Mouse (Mus musculus): ENCODE results near the gene Ttyh3.

The Ttyh3 gene

DNA sequence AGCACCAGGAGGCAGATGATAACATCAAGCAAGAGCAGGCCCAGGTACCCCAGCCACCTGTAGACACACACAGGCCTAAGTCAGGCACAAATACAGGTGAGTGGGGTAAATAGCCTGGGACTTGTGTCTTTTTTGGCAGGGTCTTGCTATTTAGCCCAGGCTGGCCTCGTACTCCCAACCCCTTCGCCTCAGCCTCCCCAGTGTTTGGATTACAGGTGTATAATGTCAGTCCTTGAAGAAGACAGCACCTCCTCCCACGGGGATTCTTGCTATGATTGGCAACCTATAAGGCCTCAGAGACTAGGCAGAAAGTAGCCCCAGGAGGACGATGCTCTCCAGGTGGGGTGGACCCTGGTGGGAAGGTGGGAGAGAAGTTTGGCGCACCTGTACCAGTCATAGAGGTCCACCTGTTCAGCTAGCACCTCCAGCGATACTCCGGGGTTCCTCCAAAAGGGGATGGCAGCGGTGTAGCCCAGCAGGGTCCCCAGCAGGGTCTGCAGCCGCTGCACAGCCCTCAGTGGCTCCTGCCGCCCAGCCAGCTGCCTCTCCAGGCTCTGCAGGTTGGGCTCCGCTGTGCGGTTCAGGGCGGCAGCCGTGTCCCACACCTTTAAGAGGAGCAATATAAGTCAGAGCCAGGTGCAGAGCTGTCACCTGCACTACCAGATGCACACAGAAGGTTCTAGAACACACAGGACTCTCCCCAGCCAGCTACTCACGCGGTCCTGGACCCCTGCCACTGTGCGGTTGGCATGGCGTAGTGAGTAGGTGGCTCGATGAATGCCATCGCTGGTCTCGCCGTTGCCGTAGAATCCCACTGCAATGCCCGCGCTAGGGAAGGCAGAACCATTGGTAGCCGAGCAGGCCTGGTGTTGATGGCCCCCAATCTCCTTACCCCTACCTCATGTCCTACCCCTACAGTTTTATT is 13.8 kb downstream of the Ttyh3 start:
- DNase-seq (ENCODE audit: extremely low spot score, low read depth, low spot score) = no peak

- DNase-seq (ENCODE audit: extremely low spot score, low read depth, low spot score) = no peak
Observed at GRCm38 (mm10) chr5:140633432-140633831, 15.4 kb downstream of the Ttyh3 start.

GRCm38 (mm10) chr5:140628995-140629394 is 19.8 kb downstream of the Ttyh3 start:
- DNase-seq (ENCODE audit: extremely low spot score, low read depth, low spot score) = no peak

DNA sequence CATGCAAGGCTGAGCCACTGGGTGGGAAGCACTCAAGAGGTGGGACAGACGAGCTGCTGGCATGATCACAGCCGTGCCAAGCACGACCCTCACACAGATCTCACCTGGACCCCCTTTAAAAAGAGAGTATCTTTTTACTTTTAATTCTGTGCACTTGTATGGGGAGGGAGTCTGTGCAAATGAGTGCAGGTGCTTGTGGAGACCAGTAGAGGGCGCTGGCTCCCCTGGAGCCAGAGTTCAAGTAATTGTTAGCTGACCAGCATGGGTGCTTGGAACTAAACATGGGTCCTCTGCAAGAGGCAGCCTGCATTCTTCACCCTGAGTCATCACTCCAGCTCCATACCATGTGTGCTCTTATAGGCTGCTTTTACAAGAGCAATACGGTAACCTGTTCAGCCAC is 21.3 kb downstream of the Ttyh3 start:
- DNase-seq (ENCODE audit: extremely low spot score, low read depth, low spot score) = no peak

DNA sequence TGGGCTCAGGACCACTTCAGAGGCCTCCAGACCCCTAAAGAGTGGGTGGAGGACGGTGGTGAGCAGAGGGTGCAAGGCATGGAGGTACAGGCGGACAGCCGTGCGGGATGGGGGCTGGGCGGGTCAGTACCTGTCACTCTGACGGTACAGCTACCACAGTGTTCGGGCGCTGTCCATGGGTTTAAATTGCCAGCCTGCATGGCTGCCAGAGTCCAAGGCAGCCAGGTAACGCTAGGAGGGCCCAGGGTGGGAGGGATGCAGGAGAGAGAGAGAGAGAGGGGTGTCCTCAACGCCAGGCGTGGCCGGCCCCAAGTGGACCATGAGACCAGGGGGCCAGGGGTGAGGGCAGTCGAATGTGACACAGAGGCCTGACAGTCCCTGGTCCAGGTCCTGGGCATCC is 23.9 kb downstream of the Ttyh3 start:
- no peak for DNase-seq (ENCODE audit: extremely low spot score, low read depth, low spot score)

DNA sequence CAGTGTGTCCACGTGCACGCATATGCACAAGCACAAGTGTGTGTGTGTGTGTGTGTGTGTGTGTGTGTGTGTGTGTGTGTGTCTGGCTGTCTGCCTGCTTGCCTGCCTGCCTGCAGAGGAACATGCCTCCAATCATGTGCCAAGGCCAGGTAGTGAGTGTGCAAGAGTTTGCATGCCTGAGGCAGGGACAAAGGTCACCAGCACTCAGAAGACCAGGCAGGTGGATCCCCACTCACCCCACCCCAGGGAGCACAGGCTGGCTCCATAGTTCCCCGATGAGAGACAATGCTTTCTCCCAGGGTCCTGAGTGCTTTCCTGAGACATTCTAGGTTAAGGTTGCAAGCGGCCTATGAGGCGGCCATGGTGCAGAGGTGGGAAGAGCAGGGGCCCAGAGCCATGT is 24.6 kb downstream of the Ttyh3 start:
- no peak for DNase-seq (ENCODE audit: extremely low spot score, low read depth, low spot score)

- DNase-seq (ENCODE audit: extremely low spot score, low read depth, low spot score) = no peak
Observed at GRCm38 (mm10) chr5:140623791-140624190, 25.0 kb downstream of the Ttyh3 start.

DNA sequence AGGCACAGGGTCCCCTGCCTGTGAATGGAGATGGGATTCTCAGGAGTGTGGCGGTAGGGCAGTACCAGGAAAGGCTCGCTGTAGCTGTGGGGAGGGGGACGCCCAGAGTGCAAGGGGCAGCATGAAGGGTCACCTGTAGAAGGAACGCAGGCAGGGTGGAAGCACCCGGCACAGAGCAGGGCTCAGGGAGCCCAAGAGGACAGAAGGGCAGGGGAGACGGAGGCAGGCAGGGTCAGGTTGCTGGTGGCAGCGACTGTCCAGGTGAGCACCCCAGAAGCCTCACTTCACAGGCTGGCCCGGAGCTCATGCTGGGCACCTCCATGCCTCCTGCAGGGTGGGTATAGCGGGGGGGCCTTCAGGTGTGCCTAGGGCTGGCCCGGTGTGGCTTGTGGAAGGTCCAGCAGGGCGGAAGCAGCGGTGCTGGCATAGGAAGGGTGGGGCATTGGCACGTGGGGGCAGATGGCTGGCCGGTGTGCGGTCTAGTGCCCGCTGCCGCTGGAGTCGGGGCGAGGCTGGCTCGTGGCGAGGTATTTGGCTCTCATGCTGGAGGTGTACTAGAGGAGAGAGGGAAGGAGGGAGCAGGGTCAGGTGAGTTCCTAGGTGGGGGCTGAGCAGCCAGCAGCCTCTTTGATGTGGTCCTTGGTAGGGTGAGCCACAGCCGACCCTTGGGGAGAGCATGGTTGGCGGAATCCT is 25.7 kb downstream of the Ttyh3 start:
- no peak for DNase-seq (ENCODE audit: extremely low spot score, low read depth, low spot score)

DNA sequence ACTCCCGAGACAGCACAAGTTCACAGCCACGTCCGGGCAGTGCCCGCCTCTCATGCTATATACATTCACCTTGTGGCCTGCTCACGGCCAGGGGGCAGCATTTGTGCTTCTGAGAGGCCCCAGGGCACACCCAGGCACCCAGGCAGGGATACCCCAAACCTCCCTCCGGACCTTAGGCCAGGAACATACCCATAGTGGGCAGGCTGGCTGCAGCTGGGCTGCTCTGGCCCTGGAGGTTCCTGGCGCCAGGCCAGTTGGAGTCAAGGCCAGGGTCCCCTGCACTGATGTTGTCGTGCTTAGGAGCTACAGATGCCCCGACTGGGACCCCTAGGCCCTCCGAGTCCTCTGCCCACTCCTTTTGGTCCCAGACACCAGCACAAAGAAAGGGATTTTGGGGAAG is 27.3 kb downstream of the Ttyh3 start:
- no peak for DNase-seq (ENCODE audit: extremely low spot score, low read depth, low spot score)

DNA sequence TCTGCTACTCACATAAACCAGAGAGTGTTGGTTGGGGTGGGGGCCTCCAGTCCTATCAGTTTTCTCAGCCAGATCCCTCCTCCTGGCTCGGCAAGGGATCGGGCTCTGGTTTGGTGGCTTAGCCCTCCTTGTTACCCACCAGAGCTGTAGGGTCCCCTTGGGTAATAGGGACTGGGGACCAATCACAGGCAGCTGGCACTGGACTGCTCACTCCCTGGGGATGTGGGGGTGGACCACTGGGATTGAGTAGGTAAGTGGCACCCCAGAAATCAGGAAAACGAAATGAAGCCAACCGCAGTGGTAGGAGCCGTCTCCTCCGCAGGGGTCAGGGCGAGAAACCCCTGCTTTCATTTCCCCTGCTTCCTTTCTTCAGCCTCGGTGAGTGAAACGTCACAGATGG is 27.7 kb downstream of the Ttyh3 start:
- no peak for DNase-seq (ENCODE audit: extremely low spot score, low read depth, low spot score)

GRCm38 (mm10) chr5:140619895-140620736 is 28.7 kb downstream of the Ttyh3 start:
- DNase-seq (ENCODE audit: extremely low spot score, low read depth, low spot score) = no peak

- DNase-seq (ENCODE audit: extremely low spot score, low read depth, low spot score) = peak; percentile 66
Observed at GRCm38 (mm10) chr5:140619151-140619771, 29.6 kb downstream of the Ttyh3 start.

GRCm38 (mm10) chr5:140617714-140618113 is 31.1 kb downstream of the Ttyh3 start:
- no peak for DNase-seq (ENCODE audit: extremely low spot score, low read depth, low spot score)

GRCm38 (mm10) chr5:140616691-140617090 is 32.1 kb downstream of the Ttyh3 start:
- DNase-seq (ENCODE audit: extremely low spot score, low read depth, low spot score) = no peak

- no peak for DNase-seq (ENCODE audit: extremely low spot score, low read depth, low spot score)
Observed at GRCm38 (mm10) chr5:140616110-140616503, 32.7 kb downstream of the Ttyh3 start.

DNA sequence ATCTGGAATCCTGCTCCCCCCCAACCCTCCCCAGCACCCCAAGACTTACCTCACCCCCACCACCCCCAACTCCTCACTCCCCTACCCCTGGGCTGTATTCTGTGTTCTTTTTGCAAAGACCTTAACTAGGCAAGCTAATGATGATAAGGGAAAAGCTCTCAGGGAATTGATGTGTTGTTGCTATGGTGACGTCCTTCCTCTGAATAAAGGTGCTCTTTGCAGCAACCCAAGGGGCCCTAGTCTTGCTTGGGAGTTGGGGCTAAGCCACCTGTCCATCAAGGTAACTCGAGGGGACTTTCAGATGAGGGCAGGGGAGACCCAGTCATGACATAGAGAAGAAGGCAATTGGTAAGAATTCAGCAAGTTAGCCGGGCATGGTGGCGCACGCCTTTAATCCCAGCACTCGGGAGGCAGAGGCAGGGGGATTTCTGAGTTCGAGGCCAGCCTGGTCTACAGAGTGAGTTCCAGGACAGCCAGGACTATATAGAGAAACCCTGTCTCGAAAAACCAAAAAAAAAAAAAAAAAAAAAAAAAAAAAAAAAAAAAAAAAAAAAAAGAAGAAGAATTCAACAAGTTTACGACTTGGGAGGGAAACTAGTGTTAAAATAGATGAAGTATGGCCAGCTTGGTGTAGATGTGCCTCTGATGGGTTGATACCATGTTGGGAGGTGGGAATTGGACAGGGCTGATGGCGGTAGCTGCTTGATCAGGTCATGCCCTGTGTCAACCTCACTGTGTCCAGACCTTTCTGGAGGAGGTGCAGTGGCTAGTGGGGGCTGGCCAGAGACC is 33.3 kb downstream of the Ttyh3 start:
- DNase-seq (ENCODE audit: extremely low spot score, low read depth, low spot score) = no peak

GRCm38 (mm10) chr5:140614837-140615236 is 34.0 kb downstream of the Ttyh3 start:
- no peak for DNase-seq (ENCODE audit: extremely low spot score, low read depth, low spot score)

- no peak for DNase-seq (ENCODE audit: extremely low spot score, low read depth, low spot score)
Observed at GRCm38 (mm10) chr5:140614141-140614540, 34.7 kb downstream of the Ttyh3 start.

- no peak for DNase-seq (ENCODE audit: extremely low spot score, low read depth, low spot score)
Observed at GRCm38 (mm10) chr5:140612191-140612590, 36.6 kb downstream of the Ttyh3 start.

DNA sequence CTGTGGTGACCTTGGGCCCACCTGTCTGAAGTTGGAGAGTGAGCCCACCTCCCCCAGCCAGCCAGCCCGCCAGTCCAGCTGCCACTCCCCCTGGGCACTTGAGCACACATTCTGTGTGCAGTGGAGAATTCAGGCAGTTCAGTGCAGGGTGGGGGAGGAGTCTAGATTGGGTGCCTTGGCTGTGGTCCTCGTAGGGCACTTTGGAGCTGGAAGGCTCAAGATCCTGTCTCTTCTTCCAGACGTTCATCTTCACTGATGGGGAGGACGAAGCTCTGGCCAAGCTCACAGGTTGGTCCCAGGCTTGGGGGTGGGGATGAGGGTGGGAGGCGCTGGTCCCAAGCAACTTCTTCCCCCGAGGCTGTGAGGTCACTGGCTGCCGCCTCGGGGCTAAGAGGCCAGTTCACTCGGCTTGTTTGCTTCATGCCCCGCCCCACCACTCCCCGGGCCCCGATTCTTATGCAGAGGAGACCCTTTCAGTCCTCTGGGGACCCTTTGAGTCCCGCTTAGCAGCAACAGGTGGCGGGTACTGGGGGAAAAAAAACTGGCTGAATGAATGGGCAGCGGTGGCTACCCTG is 37.1 kb downstream of the Ttyh3 start:
- DNase-seq (ENCODE audit: extremely low spot score, low read depth, low spot score) = no peak

Measured in hindlimb bud, embryonic 11.5 days (tissue).